Mouse (Mus musculus) embryonic facial prominence, embryonic 14.5 days (tissue): Measurements from ENCODE around the gene Wbp1. TPM values are rescaled to one million over a fixed set of nuclear protein-coding genes. Genes with fewer than 3 reads are reported as not detected.

ENCODE experiments used
- ATAC-seq: fragments of 200-750 bp; cut with Nextera tagmentation; 2 replicates; pipeline ENCODE4 v1.8.0; 2017; ENCODE audit warnings: low read depth, moderate number of reproducible peaks, moderate TSS enrichment
- DNase-seq: peaks from one replicate; pipeline ENCODE4 v3.0.0-alpha.2; 2015; ENCODE audit warnings: low spot score
- H3K27ac ChIP-seq: fragments of 300-500 bp; sonication (generic); replicated peaks from 2 replicates; pipeline ENCODE4 v1.5.1; 2014; ENCODE audit warnings: low read depth, mild to moderate bottlenecking, low read length, moderate library complexity
- H3K27me3 ChIP-seq: fragments of 300-500 bp; sonication (generic); replicated peaks from 2 replicates; pipeline ENCODE4 v1.6.1; 2014; ENCODE audit warnings: low read length; ENCODE audit not compliant: control insufficient read depth, insufficient read depth
- H3K36me3 ChIP-seq: fragments of 300-500 bp; sonication (generic); 2 replicates; pipeline ENCODE4 v1.6.1; 2014; ENCODE audit warnings: low read length, mixed read lengths; ENCODE audit not compliant: control insufficient read depth, insufficient read depth
- H3K4me1 ChIP-seq: fragments of 300-500 bp; sonication (generic); 2 replicates; pipeline ENCODE4 v1.6.1; 2014; ENCODE audit warnings: antibody characterized with exemption, low read length; ENCODE audit not compliant: control insufficient read depth, insufficient read depth
- H3K4me2 ChIP-seq: fragments of 300-500 bp; sonication (generic); 2 replicates; pipeline ENCODE4 v1.6.1; 2014; ENCODE audit warnings: low read depth, mild to moderate bottlenecking, low read length, moderate library complexity, mixed read lengths
- H3K4me3 ChIP-seq: fragments of 300-500 bp; sonication (generic); 2 replicates; pipeline ENCODE4 v1.5.1; 2014; ENCODE audit warnings: low read depth, mild to moderate bottlenecking, low read length
- H3K9ac ChIP-seq: fragments of 300-500 bp; sonication (generic); 2 replicates; pipeline ENCODE4 v1.6.1; 2014; ENCODE audit warnings: low read depth, mild to moderate bottlenecking, low read length, moderate library complexity, mixed read lengths
- H3K9me3 ChIP-seq: fragments of 300-500 bp; sonication (generic); 2 replicates; pipeline ENCODE4 v1.6.1; 2016; ENCODE audit warnings: low read length; ENCODE audit not compliant: control insufficient read depth
- WGBS: fragments of 180-500 bp; shearing (Covaris S2); extraction: QIAGEN DNeasy Blood & Tissue Kit; methylation state at CpG from one replicate; pipeline ENCODE4 v1.1.7; 2014; 5-methylcytosine and 5-hydroxymethylcytosine counted together
- polyA plus RNA-seq: library from polyadenylated mRNA; unstranded; fragments of >200 nt; fragmentation: Nextera tagmentation; extraction: Ambion mirVana; gene quantifications from 2 replicates; pipeline ENCODE4 v1.2.1, GENCODE M21; 2014

The Wbp1 gene
- polyA plus RNA-seq: 61.8 and 82.1 TPM in 2 replicates

GRCm38 (mm10) chr6:83120930-83121862 is at the start of gene Wbp1:
TSS of gene Wbp1 (minus strand) at chr6:83121559.
- under 1% methylated on average over 37 of the region's 38 CpGs for WGBS
- peaks cover 32% of the 10 kb centered on the region for H3K36me3 ChIP-seq
- peak within 1 kb of the TSS; percentile 91 for H3K4me2 ChIP-seq
- no peaks in the 10 kb centered on the region for H3K9me3 ChIP-seq
- DNase-seq: peak; percentile 100
- peak within 1 kb of the TSS; percentile 87 for H3K9ac ChIP-seq
- H3K27me3 ChIP-seq: no peaks in the 10 kb centered on the region
- H3K4me3 ChIP-seq: peak within 1 kb of the TSS; percentile 70
- H3K27ac ChIP-seq: peak within 1 kb of the TSS; percentile 98
- peaks cover 30% of the 10 kb centered on the region for H3K4me1 ChIP-seq
- ATAC-seq: peak; percentile 96

GRCm38 (mm10) chr6:83171063-83171462 is 49.7 kb upstream of the Wbp1 start:
- Histone ChIP-seq H3K9ac (peak overlapping the region; percentile 37; the same call in 1 of the 2 replicates), H3K36me3 (0 out of 2 replicates have a peak, but pooled peaks cover 3% of the 10 kb centered on the region), H3K4me3 (no peak overlapping the region), H3K27ac (no peak overlapping the region), H3K9me3 (no peaks in the 10 kb centered on the region), H3K4me2 (no peak overlapping the region), H3K4me1 (peaks cover 8% of the 10 kb centered on the region; the same call in 1 of the 2 replicates), H3K27me3 (no peaks in the 10 kb centered on the region)
- 72% methylated on average over 5 of the region's 5 CpGs for WGBS
- ATAC-seq: no peak
- DNase-seq: no peak

DNA sequence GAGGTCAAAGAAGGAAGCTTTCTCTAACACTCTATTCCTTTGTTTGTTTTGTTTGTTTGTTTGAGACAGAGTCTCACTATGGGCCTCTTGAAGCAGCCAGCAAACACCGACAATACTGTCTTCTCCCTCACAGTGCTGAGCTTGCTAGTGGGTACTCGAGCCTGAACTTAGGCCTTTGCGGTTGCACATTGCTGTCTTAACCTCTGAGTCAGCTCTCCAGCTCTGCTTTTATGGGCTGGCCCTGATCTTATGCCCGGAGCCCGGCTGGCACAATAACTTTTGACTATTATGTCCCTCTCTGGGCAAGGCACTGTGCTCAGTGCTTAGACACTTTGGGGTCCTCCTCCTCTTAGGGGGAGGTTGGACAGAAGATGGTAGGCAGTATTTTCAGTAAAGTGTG is 48.5 kb upstream of the Wbp1 start:
- Histone ChIP-seq H3K36me3 (no peaks in the 10 kb centered on the region), H3K4me1 (peaks cover 12% of the 10 kb centered on the region; the same call in 1 of the 2 replicates), H3K4me2 (no peak overlapping the region), H3K27ac (no peak overlapping the region), H3K4me3 (no peak overlapping the region), H3K9ac (no peak overlapping the region), H3K27me3 (no peaks in the 10 kb centered on the region), H3K9me3 (no peaks in the 10 kb centered on the region)
- ATAC-seq: no peak
- 82% methylated on average over 5 of the region's 5 CpGs for WGBS
- DNase-seq: no peak

DNA sequence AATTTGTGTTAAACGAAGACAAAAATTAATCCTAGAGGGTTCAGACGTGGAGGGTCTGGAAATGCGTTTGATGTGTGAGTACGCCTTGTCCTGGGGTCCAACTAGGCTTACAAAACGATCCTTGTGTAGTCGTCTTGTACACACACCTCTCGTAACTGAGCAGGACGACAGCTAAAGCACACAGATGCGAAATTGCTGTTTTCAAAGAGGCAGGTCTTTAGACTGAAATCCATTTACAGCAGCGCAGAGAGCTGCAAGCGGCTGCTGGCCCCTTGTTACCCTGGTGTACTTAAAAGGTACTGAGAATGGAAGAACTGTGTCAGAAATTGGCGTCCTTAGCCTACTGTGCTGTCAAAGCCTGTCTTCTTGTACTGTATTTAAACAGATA is 44.9 kb upstream of the Wbp1 start:
- Histone ChIP-seq H3K4me3 (peak overlapping the region; percentile 86), H3K4me1 (peaks cover 24% of the 10 kb centered on the region), H3K27ac (peak overlapping the region; percentile 84; the same call in 1 of the 2 replicates), H3K36me3 (no peaks in the 10 kb centered on the region), H3K4me2 (peak overlapping the region; percentile 82), H3K9me3 (no peaks in the 10 kb centered on the region), H3K27me3 (peaks cover 14% of the 10 kb centered on the region), H3K9ac (peak overlapping the region; percentile 87)
- WGBS: 2% methylated on average over 12 of the region's 12 CpGs
- peak; percentile 10; the same call in 1 of the 2 replicates for ATAC-seq
- DNase-seq: peak; percentile 38

DNA sequence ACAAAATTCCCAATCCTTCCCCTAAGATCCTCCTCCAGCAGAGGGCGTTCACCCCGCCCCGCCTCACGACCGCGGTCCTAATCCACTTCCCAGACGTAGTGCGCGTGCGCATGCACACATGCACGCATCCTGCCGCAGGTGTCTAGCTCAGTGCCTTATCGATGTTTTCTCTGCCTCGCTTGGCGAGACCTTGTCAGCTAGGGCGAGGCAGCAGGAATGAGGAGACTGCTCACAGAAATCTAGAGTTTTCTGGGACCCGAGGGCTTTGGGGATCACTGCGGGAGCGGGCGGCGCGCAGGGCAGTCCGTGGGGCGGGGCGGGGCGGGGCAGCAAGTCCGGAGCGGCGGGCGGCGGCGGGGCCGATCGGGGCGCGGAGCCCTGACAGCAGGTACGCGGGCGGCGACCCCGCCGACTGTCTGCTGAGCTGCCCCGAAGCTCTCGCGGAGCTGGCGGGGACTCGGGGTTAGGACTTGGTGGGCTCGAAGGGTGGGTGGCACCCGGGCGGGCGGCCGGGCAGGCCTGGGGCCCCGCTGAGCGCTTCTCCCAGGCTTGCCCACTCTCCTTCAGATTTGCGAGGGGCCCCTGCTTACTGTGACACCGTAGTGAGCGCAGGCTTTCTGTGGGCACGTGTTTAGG is 44.4 kb upstream of the Wbp1 start, which contains the start of gene Dctn1:
Gene Dctn1 (plus strand): TSS at position 314 of the 636 bp plus-strand sequence.
- Histone ChIP-seq H3K27ac (peak within 1 kb of the TSS; percentile 84), H3K9me3 (no peaks in the 10 kb centered on the region), H3K4me1 (peaks cover 24% of the 10 kb centered on the region), H3K4me3 (peak within 1 kb of the TSS; percentile 86), H3K27me3 (peaks cover 20% of the 10 kb centered on the region), H3K9ac (peak within 1 kb of the TSS; percentile 87), H3K36me3 (no peaks in the 10 kb centered on the region), H3K4me2 (peak within 1 kb of the TSS; percentile 82)
- ATAC-seq (peak; percentile 89), DNase-seq (peak; percentile 96)
- WGBS: 1% methylated on average over 37 of the region's 58 CpGs

DNA sequence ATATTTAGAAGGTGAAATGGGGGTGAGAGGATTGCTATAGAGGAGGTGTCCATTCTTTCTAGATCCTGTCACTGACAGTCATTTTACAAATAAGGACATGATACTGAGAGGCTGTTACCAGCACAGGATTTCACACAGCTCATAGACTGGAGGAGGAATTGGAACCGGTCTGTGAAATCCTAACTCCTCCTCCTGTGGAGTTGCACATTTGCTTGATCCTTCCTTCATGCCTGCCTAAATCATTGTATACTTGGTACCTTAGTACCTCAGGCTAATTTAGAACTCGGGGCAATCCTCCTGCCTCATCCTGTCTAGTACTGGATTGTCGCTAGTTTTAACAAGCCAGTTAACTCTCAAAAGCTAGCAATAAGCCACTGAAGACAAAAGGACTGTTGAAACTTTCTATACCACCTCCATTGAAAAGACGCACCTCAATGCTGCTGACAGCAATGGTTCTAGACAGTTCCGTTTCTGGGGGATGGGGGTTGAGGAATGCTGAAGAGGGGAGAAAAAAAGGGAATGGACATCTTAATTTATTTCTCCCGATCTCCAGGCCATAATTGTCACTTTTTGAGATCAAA is 43.8 kb upstream of the Wbp1 start:
- H3K4me3 ChIP-seq: peak overlapping the region; percentile 86
- H3K27me3 ChIP-seq: peaks cover 26% of the 10 kb centered on the region
- peak overlapping the region; percentile 87 for H3K9ac ChIP-seq
- peaks cover 24% of the 10 kb centered on the region for H3K4me1 ChIP-seq
- DNase-seq (no peak), ATAC-seq (peak; percentile 27; the same call in 1 of the 2 replicates)
- 1% methylated on average over 6 of the region's 6 CpGs for WGBS
- H3K36me3 ChIP-seq: no peaks in the 10 kb centered on the region
- no peaks in the 10 kb centered on the region for H3K9me3 ChIP-seq
- peak overlapping the region; percentile 71; the same call in 1 of the 2 replicates for H3K27ac ChIP-seq
- peak overlapping the region; percentile 82 for H3K4me2 ChIP-seq

DNA sequence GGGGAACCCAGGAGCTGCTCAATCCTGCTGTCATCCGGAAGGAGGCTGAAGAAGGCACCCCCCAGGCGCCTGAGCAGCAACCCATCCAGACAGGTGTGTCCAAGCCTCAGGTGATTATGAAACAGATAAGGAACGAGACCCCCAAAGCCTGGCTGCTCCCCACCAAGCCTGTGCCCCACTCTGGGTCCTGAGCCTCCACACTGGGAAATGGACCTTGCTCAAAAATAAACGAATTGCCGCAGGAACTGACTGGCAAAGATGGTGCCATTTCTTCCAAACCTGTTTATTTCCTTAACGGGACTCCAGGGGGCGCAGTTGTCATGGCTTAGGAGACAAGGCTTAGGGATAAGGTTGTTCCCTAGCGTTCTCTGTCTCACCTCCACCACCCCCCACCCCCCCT is 41.3 kb upstream of the Wbp1 start:
- peak overlapping the region; percentile 61 for H3K9ac ChIP-seq
- peak overlapping the region; percentile 85 for H3K4me2 ChIP-seq
- ATAC-seq (no peak), DNase-seq (peak; percentile 65)
- peaks cover 24% of the 10 kb centered on the region for H3K4me1 ChIP-seq
- no peak overlapping the region for H3K27ac ChIP-seq
- peaks cover 27% of the 10 kb centered on the region for H3K27me3 ChIP-seq
- H3K4me3 ChIP-seq: peak overlapping the region; percentile 45
- no peaks in the 10 kb centered on the region for H3K9me3 ChIP-seq
- under 1% methylated on average over 8 of the region's 8 CpGs for WGBS
- no peaks in the 10 kb centered on the region for H3K36me3 ChIP-seq

DNA sequence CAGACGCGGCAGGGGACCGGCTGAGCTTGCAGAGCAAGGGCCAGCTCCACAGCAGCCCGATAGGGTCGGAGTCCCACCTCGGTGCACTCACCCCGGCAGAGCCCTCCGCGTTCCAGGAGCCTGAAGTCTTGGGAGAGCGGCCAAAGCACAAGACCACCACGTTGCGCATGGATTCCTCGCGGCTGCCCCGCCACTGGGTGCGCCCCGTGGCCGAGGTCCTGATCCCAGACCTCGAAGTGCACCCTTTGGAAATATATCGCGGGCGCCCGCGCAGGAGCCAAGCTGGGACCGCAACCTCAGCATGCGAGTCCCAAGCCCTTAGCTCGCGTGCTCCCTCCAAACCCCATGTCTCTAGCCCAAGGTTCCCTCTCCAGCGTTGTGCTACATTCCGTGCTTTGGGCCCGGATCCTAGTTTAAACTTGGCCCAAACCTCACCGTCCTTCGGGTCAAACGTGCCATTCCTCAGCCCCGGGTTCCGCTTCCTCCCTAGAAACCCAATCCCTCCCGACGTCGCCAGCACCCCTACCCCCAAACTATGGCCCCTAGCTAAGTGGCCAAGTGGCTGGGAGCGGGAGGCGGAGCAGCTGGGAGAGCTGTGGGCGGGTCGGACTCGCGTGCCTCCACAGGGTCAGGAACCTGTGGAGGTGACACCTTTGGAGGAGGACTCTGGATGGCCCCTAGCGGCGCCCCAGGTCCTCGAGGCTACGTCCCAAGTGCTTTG is 40.7 kb upstream of the Wbp1 start:
- Histone ChIP-seq H3K9ac (peak overlapping the region; percentile 61), H3K4me2 (peak overlapping the region; percentile 85), H3K27ac (no peak overlapping the region), H3K36me3 (no peaks in the 10 kb centered on the region), H3K27me3 (peaks cover 27% of the 10 kb centered on the region), H3K4me3 (peak overlapping the region; percentile 45), H3K4me1 (peaks cover 23% of the 10 kb centered on the region), H3K9me3 (no peaks in the 10 kb centered on the region)
- no peak for DNase-seq
- WGBS: under 1% methylated on average over 35 of the region's 49 CpGs
- ATAC-seq: no peak
